17 mouse cellular contexts compared by ENCODE assay signal in genomic region chr2:180847497-180847896, GRCm38 (mm10).
"Had no signal": no experiment of that assay in that cellular context is flagged by ENCODE, and none has a peak within 500 bp of the region (broad histone marks: within the 10 kb centered on the region; RNA-seq: fewer than 3 reads in every experiment).

No protein-coding gene starts in this region.

- ATAC-seq: liver, embryonic 12.5 days had no signal

- H3K9me3 ChIP-seq: limb, embryonic 15.5 days; liver, embryonic 12.5 days; midbrain, embryonic 12.5 days; neural tube, embryonic 12.5 days had no signal

- H3K4me2 ChIP-seq: limb, embryonic 15.5 days; liver, embryonic 12.5 days; lung, embryonic 14.5 days; midbrain, embryonic 12.5 days; neural tube, embryonic 12.5 days had no signal

- H3K27ac ChIP-seq: kidney, postnatal 0 days; limb, embryonic 15.5 days; liver, embryonic 12.5 days; macrophage; midbrain, embryonic 12.5 days; neural tube, embryonic 12.5 days; stomach, postnatal 0 days had no signal

- DNase-seq: kidney, adult 9 months; kidney, postnatal 36 days; layer of hippocampus, adult 9-11 months; layer of hippocampus, postnatal 36 days; lung, embryonic 14.5 days; lung, postnatal 10 days; right cerebral cortex, adult 18-20 months; thymus, adult 18-20 months; thymus, postnatal 14 days had no signal

- H3K27me3 ChIP-seq: limb, embryonic 15.5 days; liver, embryonic 12.5 days; midbrain, embryonic 12.5 days; neural tube, embryonic 12.5 days had no signal

- H3K4me3 ChIP-seq: limb, embryonic 15.5 days; liver, embryonic 12.5 days; midbrain, embryonic 12.5 days; myocyte; neural tube, embryonic 12.5 days had no signal

- H3K4me1 ChIP-seq: limb, embryonic 15.5 days; liver, embryonic 12.5 days had no signal

- H3K9ac ChIP-seq: limb, embryonic 15.5 days; liver, embryonic 12.5 days; lung, embryonic 14.5 days; midbrain, embryonic 12.5 days; neural tube, embryonic 12.5 days had no signal

- H3K36me3 ChIP-seq: limb, embryonic 15.5 days; liver, embryonic 12.5 days; midbrain, embryonic 12.5 days; neural tube, embryonic 12.5 days had no signal
